Mouse (Mus musculus) liver, embryonic 12.5 days (tissue): ENCODE measurements around the gene Cadm1. TPM values are rescaled to one million over a fixed set of nuclear protein-coding genes. Genes with fewer than 3 reads are reported as not detected.

Source experiments
- ATAC-seq: fragments of 200-750 bp; cut with Nextera tagmentation; 2 replicates; pipeline ENCODE4 v1.8.0; 2017; ENCODE audit warnings: moderate number of reproducible peaks, mild to moderate bottlenecking, moderate library complexity
- H3K27ac ChIP-seq: fragments of 300-500 bp; sonication (generic); 2 replicates; pipeline ENCODE4 v1.5.1; 2016; ENCODE audit warnings: mild to moderate bottlenecking
- H3K27me3 ChIP-seq: fragments of 300-500 bp; sonication (generic); replicated peaks from 2 replicates; pipeline ENCODE4 v1.6.1; 2016; ENCODE audit warnings: mild to moderate bottlenecking, moderate library complexity
- H3K36me3 ChIP-seq: fragments of 300-500 bp; sonication (generic); 2 replicates; pipeline ENCODE4 v1.6.1; 2016; ENCODE audit warnings: mild to moderate bottlenecking, moderate library complexity
- H3K4me1 ChIP-seq: fragments of 300-500 bp; sonication (generic); 2 replicates; pipeline ENCODE4 v1.6.1; 2016
- H3K4me2 ChIP-seq: fragments of 300-500 bp; sonication (generic); 2 replicates; pipeline ENCODE4 v1.6.1; 2016; ENCODE audit warnings: mild to moderate bottlenecking, moderate library complexity
- H3K4me3 ChIP-seq: fragments of 300-500 bp; sonication (generic); 2 replicates; pipeline ENCODE4 v1.5.1; 2016; ENCODE audit warnings: mild to moderate bottlenecking, moderate library complexity
- H3K9ac ChIP-seq: fragments of 300-500 bp; sonication (generic); 2 replicates; pipeline ENCODE4 v1.6.1; 2016; ENCODE audit warnings: mild to moderate bottlenecking, moderate library complexity
- H3K9me3 ChIP-seq: fragments of 300-500 bp; sonication (generic); replicated peaks from 2 replicates; pipeline ENCODE4 v1.6.1; 2016; ENCODE audit warnings: mild to moderate bottlenecking, moderate library complexity
- WGBS: fragments of 180-500 bp; shearing (Covaris S2); methylation state at CpG from one replicate; pipeline ENCODE4 v1.1.7; 2016; ENCODE audit not compliant: insufficient replicate concordance; 5-methylcytosine and 5-hydroxymethylcytosine counted together
- polyA plus RNA-seq: library from polyadenylated mRNA; unstranded; fragments of >200 nt; fragmentation: Nextera tagmentation; extraction: Ambion mirVana; gene quantifications from 2 replicates; pipeline ENCODE4 v1.2.1, GENCODE M21; 2016

The Cadm1 gene
- polyA plus RNA-seq, 1 experiment from 2014 or later = 10.4 TPM

DNA sequence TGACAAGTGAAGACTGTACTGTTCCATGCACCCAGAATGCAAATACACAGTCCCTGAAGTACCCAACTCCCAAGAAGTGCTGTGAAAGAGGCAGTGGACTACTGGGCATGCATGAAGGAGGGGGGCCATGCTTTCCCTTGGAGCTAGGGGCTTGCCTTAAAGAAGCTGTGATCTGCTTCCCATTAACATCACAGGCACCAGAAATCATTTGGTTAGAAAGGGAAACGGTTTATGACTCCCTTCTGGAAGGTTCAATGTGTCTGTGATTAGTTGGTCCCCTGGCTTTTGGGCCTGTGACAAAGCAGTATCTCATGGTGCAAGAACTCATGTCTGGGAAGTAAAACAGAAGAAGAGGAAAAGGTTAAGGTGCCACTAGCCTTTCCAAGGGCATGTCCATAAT, 336.0 kb downstream of the Cadm1 start:
- 38% methylated on average over 1 of the region's 1 CpGs for WGBS
- Histone ChIP-seq H3K36me3 (no peaks in the 10 kb centered on the region), H3K27me3 (no peaks in the 10 kb centered on the region), H3K27ac (no peak overlapping the region), H3K9ac (no peak overlapping the region), H3K9me3 (no peaks in the 10 kb centered on the region), H3K4me1 (no peaks in the 10 kb centered on the region), H3K4me2 (no peak overlapping the region), H3K4me3 (no peak overlapping the region)
- ATAC-seq = no peak

DNA sequence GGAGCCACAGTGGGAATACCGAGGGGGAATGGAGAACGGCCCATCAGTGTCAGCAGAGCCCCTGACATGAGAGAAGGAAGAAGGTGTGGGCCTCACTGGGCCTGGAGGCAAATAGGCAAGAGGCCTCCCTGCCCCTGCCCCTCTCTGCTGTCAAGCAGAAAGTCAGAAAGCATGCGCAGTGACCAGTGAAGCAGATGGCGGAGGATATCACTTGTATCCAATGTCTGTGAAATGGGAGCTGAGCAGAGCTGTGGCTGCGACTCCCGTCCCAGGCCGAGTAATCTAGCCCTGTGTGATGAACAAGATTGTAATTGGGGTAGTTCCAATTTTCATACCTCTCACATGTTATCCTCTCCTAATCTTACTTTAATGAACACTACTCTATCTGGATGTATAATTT, 337.5 kb downstream of the Cadm1 start:
- no peak for ATAC-seq
- WGBS = 78% methylated on average over 7 of the region's 7 CpGs
- Histone ChIP-seq H3K9me3 (no peaks in the 10 kb centered on the region), H3K27ac (no peak overlapping the region), H3K4me3 (no peak overlapping the region), H3K27me3 (no peaks in the 10 kb centered on the region), H3K4me2 (no peak overlapping the region), H3K9ac (no peak overlapping the region), H3K4me1 (no peaks in the 10 kb centered on the region), H3K36me3 (no peaks in the 10 kb centered on the region)

DNA sequence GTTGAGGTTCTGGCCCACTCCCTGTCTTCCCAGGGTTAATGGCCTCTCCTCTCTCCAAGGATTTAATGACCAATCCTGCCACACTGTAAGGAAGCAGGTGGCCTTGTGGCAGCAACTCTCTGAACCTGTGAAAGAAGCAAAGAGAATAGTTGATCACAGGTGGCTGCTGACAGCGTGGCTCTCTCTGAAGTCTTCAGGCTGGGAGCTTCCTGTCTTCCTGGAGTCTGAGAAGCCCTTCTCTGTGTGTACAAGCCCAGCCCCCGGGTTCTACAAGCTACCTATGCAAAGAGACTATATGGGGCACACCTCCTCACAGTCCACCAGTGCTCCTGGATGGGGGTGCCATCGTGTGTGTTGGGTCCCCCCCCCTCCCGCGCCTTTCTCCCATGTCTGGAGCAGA, 339.7 kb downstream of the Cadm1 start:
- Histone ChIP-seq H3K4me2 (no peak overlapping the region), H3K36me3 (no peaks in the 10 kb centered on the region), H3K9me3 (no peaks in the 10 kb centered on the region), H3K27me3 (no peaks in the 10 kb centered on the region), H3K27ac (no peak overlapping the region), H3K4me1 (no peaks in the 10 kb centered on the region), H3K4me3 (no peak overlapping the region), H3K9ac (no peak overlapping the region)
- no peak for ATAC-seq
- 68% methylated on average over 5 of the region's 5 CpGs for WGBS

DNA sequence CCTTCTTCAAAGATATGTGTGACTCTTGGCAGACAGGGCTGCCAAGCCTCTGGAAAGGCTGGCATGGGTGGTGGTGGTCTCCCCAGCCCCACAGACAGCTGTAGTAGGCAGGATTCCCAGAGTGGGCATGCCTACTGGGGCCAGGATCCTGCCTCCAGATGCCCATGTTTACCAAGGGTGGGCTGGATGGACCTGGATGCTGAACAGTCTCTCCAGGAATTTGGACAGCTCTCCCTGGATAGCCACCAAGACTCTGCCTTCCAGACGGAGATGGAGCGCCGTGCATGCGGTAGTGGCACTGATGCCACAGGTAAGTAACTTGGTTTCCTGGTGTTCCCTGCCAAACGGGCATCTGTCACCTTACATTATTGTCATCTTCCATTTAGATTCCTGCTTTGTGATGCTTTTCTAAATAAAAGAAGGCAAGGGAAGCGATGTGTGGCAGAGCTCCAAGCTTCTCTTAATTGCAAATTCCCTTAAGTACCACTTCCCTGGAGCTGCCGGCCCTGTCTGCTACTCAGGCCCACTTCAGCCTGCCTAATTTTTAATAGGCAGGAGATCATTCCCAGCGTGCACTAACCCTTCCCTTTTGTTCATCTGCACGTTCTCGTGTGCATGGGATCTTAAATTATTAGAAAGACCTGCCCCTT, 346.7 kb downstream of the Cadm1 start:
- no peak overlapping the region for H3K4me2 ChIP-seq

DNA sequence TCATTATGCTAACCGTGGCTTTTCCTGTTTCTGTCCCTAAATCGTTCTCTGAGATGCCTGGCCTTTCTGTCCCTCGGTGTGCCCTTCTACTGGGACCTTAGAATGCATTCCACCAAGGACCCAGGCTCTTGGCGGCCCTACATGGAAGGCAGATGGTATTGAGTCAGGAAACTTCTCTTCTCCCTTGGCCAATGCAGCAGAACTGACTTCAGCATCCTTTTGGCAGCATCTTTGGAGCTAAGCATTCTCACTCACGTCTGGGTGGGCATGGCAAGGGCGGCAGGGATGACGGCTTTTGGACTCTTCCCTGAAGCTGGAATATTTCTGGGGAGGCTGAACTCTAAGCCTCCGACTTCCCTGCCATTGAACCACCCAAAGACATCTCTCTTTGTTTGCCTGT, 350.2 kb downstream of the Cadm1 start:
- WGBS = 57% methylated on average over 8 of the region's 8 CpGs
- H3K27ac ChIP-seq = no peak overlapping the region

More for the DNA sequence above, 346.7 kb downstream of the Cadm1 start:
- H3K9me3 ChIP-seq = no peaks in the 10 kb centered on the region
- H3K27me3 ChIP-seq = no peaks in the 10 kb centered on the region
- H3K4me3 ChIP-seq = no peak overlapping the region
- no peak overlapping the region for H3K9ac ChIP-seq
- no peak for ATAC-seq
- no peaks in the 10 kb centered on the region for H3K36me3 ChIP-seq
- no peaks in the 10 kb centered on the region for H3K4me1 ChIP-seq
- H3K27ac ChIP-seq = no peak overlapping the region
- WGBS = 72% methylated on average over 10 of the region's 10 CpGs

DNA sequence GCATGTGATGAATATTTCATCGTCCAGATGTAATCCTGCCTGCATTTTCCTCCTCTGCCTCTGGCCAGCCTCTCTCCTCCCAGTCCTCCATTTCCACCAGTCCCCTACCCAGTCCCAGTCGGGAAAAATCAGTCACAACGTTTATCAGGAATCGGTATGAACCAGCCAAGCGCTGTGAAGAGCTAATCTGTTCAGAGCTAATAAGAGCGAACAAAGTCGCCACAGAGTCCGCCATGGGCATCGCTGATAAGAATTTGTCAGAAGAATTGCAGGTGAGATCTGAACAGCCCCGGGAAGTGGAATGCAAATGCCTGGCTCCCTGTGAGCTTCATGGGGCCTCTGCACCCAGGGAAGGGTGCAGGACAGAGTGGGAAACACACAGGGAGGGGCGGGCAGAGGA, 352.4 kb downstream of the Cadm1 start:
- WGBS = 45% methylated on average over 11 of the region's 11 CpGs

More for the DNA sequence above, 350.2 kb downstream of the Cadm1 start:
- H3K4me3 ChIP-seq = no peak overlapping the region
- H3K27me3 ChIP-seq = no peaks in the 10 kb centered on the region
- H3K4me1 ChIP-seq = no peaks in the 10 kb centered on the region
- no peak overlapping the region for H3K9ac ChIP-seq
- no peaks in the 10 kb centered on the region for H3K9me3 ChIP-seq
- H3K4me2 ChIP-seq = no peak overlapping the region
- no peak for ATAC-seq
- H3K36me3 ChIP-seq = no peaks in the 10 kb centered on the region

DNA sequence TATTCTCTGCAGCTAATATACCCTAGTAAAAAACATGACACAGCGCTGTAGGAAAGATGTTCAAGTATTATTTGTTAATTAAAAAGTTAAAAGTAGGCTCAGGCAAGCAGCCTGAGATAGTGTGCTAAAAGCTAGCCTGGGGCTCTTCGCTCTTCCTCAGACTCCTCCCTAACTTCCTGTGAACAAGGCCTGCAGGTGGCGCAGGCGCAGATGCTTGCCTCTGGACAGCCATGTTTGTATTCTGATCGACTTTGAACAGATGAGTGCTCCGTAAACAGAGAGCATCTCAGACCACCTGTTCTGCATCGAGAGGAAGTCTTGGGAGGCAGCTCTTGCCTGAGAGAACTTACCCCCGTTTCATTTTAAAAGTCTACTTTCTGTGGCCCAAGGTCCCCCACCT, 361.7 kb downstream of the Cadm1 start:
- Histone ChIP-seq H3K4me3 (no peak overlapping the region), H3K36me3 (no peaks in the 10 kb centered on the region), H3K4me1 (0 out of 2 replicates have a peak, but pooled peaks cover 10% of the 10 kb centered on the region), H3K27me3 (no peaks in the 10 kb centered on the region), H3K4me2 (no peak overlapping the region), H3K9me3 (no peaks in the 10 kb centered on the region), H3K27ac (no peak overlapping the region), H3K9ac (no peak overlapping the region)
- no peak for ATAC-seq
- 68% methylated on average over 8 of the region's 8 CpGs for WGBS

More for the DNA sequence above, 352.4 kb downstream of the Cadm1 start:
- Histone ChIP-seq H3K36me3 (no peaks in the 10 kb centered on the region), H3K4me3 (no peak overlapping the region), H3K27me3 (no peaks in the 10 kb centered on the region), H3K27ac (no peak overlapping the region), H3K9me3 (no peaks in the 10 kb centered on the region), H3K9ac (no peak overlapping the region), H3K4me1 (no peaks in the 10 kb centered on the region), H3K4me2 (no peak overlapping the region)
- ATAC-seq = no peak

DNA sequence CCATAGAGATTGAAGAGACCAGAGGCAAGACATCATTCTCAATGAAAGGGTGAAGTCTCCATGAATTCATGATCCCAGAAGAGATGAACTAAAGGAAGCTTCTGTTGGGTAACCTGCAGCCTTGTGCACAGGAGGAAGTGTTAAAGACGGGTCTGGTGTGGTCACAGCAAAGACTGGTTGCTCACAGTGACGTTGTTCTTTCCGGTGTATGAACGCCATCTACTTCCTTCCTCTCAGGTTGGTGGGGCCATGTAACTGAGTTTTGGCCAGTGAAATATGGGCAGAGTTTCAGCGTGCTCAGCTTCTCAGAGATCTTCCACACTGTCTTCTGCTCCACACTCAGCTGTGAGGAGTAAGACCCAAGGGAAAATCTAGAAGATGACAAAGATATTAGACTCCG, 363.0 kb downstream of the Cadm1 start:
- H3K4me1 ChIP-seq = 0 out of 2 replicates have a peak, but pooled peaks cover 10% of the 10 kb centered on the region
- no peak overlapping the region for H3K27ac ChIP-seq
- 43% methylated on average over 6 of the region's 6 CpGs for WGBS
- H3K9me3 ChIP-seq = no peaks in the 10 kb centered on the region
- no peak for ATAC-seq
- no peak overlapping the region for H3K4me3 ChIP-seq
- no peaks in the 10 kb centered on the region for H3K36me3 ChIP-seq
- no peak overlapping the region for H3K9ac ChIP-seq
- H3K27me3 ChIP-seq = no peaks in the 10 kb centered on the region
- H3K4me2 ChIP-seq = no peak overlapping the region

DNA sequence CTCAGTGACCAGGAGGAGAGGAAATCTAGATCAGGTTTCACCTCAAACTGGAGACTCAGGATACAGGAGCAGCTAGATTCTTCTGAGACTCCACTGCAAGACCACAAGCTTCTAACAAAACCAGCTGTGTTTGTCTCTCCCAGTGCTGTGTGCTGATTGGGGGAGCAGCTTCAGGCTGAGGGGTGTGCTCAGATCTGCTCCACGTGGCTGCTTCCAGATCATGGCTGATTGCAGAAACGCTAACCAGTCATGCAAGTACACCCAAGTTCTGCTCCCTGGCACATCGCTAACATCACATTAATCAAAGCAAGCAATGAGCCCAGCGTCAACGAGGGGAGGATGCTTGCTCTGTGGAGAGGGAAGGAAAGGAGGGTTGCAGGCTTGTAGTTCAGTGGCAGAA, 364.1 kb downstream of the Cadm1 start:
- H3K9me3 ChIP-seq = no peaks in the 10 kb centered on the region
- no peak overlapping the region for H3K27ac ChIP-seq
- H3K4me1 ChIP-seq = 0 out of 2 replicates have a peak, but pooled peaks cover 10% of the 10 kb centered on the region
- H3K4me3 ChIP-seq = no peak overlapping the region
- no peaks in the 10 kb centered on the region for H3K36me3 ChIP-seq
- WGBS = 51% methylated on average over 5 of the region's 5 CpGs
- no peak overlapping the region for H3K9ac ChIP-seq
- ATAC-seq = no peak
- no peak overlapping the region for H3K4me2 ChIP-seq
- no peaks in the 10 kb centered on the region for H3K27me3 ChIP-seq

DNA sequence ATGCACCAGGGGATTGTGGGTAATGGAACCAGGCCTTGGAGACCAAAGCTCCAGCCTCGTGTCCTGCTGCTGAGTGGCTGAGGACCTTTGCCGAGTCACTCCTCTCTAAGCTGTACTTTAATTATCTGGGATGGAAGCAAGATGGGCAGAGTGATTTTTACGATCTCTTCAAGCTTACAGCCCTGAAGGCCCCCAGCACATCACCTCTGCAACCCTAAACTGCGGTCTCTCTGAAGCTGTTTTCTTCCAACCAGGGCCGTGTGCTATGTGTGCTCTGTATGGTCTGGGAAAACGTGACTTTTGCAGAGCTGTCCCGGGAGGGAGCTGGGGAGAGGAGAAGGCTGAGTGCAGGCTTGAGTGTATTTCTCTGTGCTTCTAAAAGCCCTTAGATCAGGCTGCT, 364.7 kb downstream of the Cadm1 start:
- Histone ChIP-seq H3K27me3 (no peaks in the 10 kb centered on the region), H3K27ac (no peak overlapping the region), H3K9ac (no peak overlapping the region), H3K4me2 (no peak overlapping the region), H3K4me1 (0 out of 2 replicates have a peak, but pooled peaks cover 10% of the 10 kb centered on the region), H3K4me3 (no peak overlapping the region), H3K36me3 (no peaks in the 10 kb centered on the region), H3K9me3 (no peaks in the 10 kb centered on the region)
- no peak for ATAC-seq
- WGBS = 44% methylated on average over 7 of the region's 7 CpGs

DNA sequence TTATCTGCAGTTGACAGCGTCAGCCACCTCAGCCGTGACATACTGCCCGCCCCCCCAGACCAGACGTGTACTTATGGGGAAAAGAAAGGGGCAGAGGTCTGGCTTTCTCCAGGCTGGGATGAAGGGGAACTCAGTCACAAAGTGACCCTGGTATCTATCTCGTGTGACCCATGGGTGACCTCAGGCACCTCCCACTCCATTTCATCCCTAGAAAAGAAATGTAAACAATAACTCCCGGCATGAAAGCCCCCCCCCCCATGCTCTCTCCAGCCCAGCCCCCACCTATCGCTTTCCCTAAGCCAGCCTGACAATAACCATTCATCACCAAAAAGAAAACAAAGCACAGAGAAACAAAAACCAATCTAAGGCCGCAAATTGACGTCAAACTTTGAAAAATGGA, 365.1 kb downstream of the Cadm1 start:
- Histone ChIP-seq H3K4me2 (no peak overlapping the region), H3K4me1 (0 out of 2 replicates have a peak, but pooled peaks cover 10% of the 10 kb centered on the region), H3K9me3 (no peaks in the 10 kb centered on the region), H3K27me3 (no peaks in the 10 kb centered on the region), H3K9ac (no peak overlapping the region), H3K4me3 (no peak overlapping the region), H3K27ac (no peak overlapping the region), H3K36me3 (no peaks in the 10 kb centered on the region)
- WGBS = 36% methylated on average over 9 of the region's 9 CpGs
- no peak for ATAC-seq

DNA sequence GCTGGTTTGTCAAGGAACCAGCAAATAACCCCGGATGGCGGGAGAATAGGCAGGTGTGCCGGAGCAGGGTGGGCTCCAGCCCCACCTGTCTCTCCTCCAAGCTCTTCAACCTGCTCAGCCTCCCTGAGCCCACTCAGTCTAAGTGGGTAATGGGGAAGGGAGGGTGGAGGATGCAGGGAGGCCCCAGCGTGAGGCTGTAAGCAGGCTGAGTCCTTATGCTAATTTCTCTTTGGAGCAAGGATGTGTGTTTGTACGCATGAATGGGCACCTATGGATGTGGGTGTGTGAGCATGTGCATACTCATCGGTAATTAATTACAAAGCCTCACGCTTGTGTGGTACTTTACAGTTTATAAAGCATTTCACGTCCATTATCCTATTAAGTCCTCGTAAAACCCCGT, 370.8 kb downstream of the Cadm1 start:
- H3K4me3 ChIP-seq = no peak overlapping the region
- H3K9ac ChIP-seq = no peak overlapping the region
- H3K4me1 ChIP-seq = no peaks in the 10 kb centered on the region
- no peak for ATAC-seq
- 68% methylated on average over 10 of the region's 10 CpGs for WGBS
- H3K27ac ChIP-seq = no peak overlapping the region
- H3K4me2 ChIP-seq = no peak overlapping the region
- no peaks in the 10 kb centered on the region for H3K9me3 ChIP-seq
- H3K36me3 ChIP-seq = no peaks in the 10 kb centered on the region
- no peaks in the 10 kb centered on the region for H3K27me3 ChIP-seq

DNA sequence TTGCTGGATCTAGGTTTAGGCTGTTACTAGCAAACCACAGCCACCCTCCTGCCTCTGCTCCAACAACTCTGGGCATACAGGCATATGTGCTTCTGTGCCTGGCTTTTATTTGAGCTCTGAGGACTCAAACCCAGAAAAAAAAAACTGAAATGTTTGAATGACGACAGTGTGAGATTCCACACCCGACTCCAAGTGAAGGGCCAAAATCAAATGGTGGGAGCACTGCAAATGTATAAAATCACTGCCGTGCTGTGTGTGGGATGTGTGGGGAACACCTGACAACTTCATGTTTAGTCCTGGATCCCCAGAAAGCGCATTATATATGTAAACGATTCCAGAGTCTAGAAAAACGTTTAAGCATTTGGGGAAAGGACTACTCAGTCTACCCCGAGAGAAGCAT, 373.7 kb downstream of the Cadm1 start:
- Histone ChIP-seq H3K36me3 (no peaks in the 10 kb centered on the region), H3K27me3 (no peaks in the 10 kb centered on the region), H3K4me2 (no peak overlapping the region), H3K4me3 (no peak overlapping the region), H3K27ac (no peak overlapping the region), H3K9ac (no peak overlapping the region), H3K9me3 (no peaks in the 10 kb centered on the region), H3K4me1 (no peaks in the 10 kb centered on the region)
- no peak for ATAC-seq
- 48% methylated on average over 7 of the region's 7 CpGs for WGBS
